Mouse (Mus musculus) C2C12 (cell line): ENCODE data around the gene Vmn1r234. TPM values are rescaled to one million over a fixed set of nuclear protein-coding genes. Genes with fewer than 3 reads are reported as not detected.
"Not testable (repeated sequence)": the region's sequence is repeated elsewhere in the genome, so short reads cannot be mapped to it uniquely, and the experiment has no call there.

Experiments
- H3K27me3 ChIP-seq: one replicate; pipeline ENCODE4 v1.6.1; 2011; ENCODE audit not compliant: control insufficient read depth, insufficient read depth, insufficient read length
- H3K36me3 ChIP-seq: one replicate; pipeline ENCODE4 v1.6.1; 2011; ENCODE audit not compliant: control insufficient read depth, insufficient read depth
- H3K4me3 ChIP-seq: one replicate; pipeline ENCODE4 v1.5.1; 2011; ENCODE audit warnings: mild to moderate bottlenecking, control low read depth; ENCODE audit not compliant: poor library complexity, insufficient read depth, severe bottlenecking
- H3K79me2 ChIP-seq: one replicate; pipeline ENCODE4 v1.6.1; 2011; ENCODE audit not compliant: control insufficient read depth, insufficient read depth
- H3K79me3 ChIP-seq: one replicate; pipeline ENCODE4 v1.6.1; 2011; ENCODE audit warnings: low read depth, control low read depth
- H3ac ChIP-seq: one replicate; pipeline ENCODE3; 2011; ENCODE audit warnings: low read depth; ENCODE audit not compliant: control insufficient read depth, insufficient read length
- CEBPB ChIP-seq: IDR thresholded peaks from one replicate; pipeline ENCODE4 v1.6.1; 2011; ENCODE audit warnings: low read depth, mild to moderate bottlenecking, control low read depth, moderate library complexity
- CTCF ChIP-seq: IDR thresholded peaks from one replicate; pipeline ENCODE4 v1.5.1; 2011; ENCODE audit not compliant: control insufficient read depth, insufficient read depth, insufficient read length
- FOSL1 ChIP-seq: IDR thresholded peaks from one replicate; pipeline ENCODE4 v1.8.0; 2011; ENCODE audit warnings: mild to moderate bottlenecking, low read length; ENCODE audit not compliant: poor library complexity, insufficient read depth, severe bottlenecking
- MAX ChIP-seq: IDR thresholded peaks from one replicate; pipeline ENCODE4 v1.6.1; 2011; ENCODE audit warnings: mild to moderate bottlenecking, control low read depth
- MYOD1 ChIP-seq: IDR thresholded peaks from one replicate; pipeline ENCODE4 v1.6.1; 2011; ENCODE audit warnings: low read depth; ENCODE audit not compliant: control insufficient read depth, insufficient read length
- MYOG ChIP-seq: IDR thresholded peaks from one replicate; pipeline ENCODE4 v1.6.1; 2011; ENCODE audit not compliant: control insufficient read depth, insufficient read length; ENCODE audit errors: extremely low read depth
- USF1 ChIP-seq: IDR thresholded peaks from one replicate; pipeline ENCODE4 v1.6.1; 2011; ENCODE audit warnings: low read depth, mild to moderate bottlenecking, control low read depth, moderate library complexity
- long read RNA-seq, 2 experiments: library from polyadenylated mRNA; unstranded; transcript quantifications; one replicate each; pipeline ENCODE4 v2.0.0; 2019 to 2020
- polyA plus RNA-seq: library from polyadenylated mRNA; unstranded; fragments of >200 nt; fragmentation: generic; extraction: Trizol; gene quantifications from one replicate; pipeline ENCODE4 v1.2.1, GENCODE M21; 2012; ENCODE audit warnings: missing spikeins

The Vmn1r234 gene
- not detected for polyA plus RNA-seq
- long read RNA-seq, experiment 1 = 0 reads
- long read RNA-seq, experiment 2 = 0 reads

DNA sequence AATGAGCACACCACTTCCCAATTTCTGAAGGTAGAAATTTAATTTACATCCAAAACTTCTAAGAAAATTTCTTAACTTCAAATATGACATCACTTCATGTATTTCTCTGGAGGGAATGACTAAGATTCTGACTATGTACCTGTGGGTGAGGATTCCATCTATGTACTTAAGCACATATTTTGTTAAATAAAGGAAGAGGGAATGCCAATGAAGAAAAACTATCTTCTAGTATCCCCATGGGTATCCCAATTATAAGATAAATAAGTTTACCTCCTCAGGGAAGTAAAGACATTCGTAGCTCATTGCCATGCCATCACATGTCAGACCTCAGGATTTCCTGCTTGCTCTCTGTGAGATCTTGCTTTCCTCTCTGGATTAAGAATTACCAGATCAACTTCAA lies at the start of gene Vmn1r234:
Vmn1r234 (plus strand) TSS at position 301 of the 400 bp plus-strand sequence.
- no peak within 1 kb of the TSS for H3K4me3 ChIP-seq
- H3K36me3 ChIP-seq = no peaks in the 10 kb centered on the region
- TF ChIP-seq FOSL1 (no peak), MYOD1 (no peak), CEBPB (no peak), USF1 (no peak), MYOG (no peak), CTCF (no peak), MAX (no peak)
- no peaks in the 10 kb centered on the region for H3K79me3 ChIP-seq
- no peaks in the 10 kb centered on the region for H3K79me2 ChIP-seq
- H3K27me3 ChIP-seq = no peaks in the 10 kb centered on the region
- no peak within 1 kb of the TSS for H3ac ChIP-seq

- H3K36me3 ChIP-seq, H3ac ChIP-seq, H3K79me3 ChIP-seq, H3K4me3 ChIP-seq, H3K79me2 ChIP-seq, H3K27me3 ChIP-seq: not testable (repeated sequence)
Measured at GRCm38 (mm10) chr17:21211081-21211480, 14.8 kb upstream of the Vmn1r234 start.

GRCm38 (mm10) chr17:21231654-21232053 lies 5.8 kb downstream of the Vmn1r234 start:
- Histone ChIP-seq H3K36me3 (no peaks in the 10 kb centered on the region), H3K79me2 (no peaks in the 10 kb centered on the region), H3ac (no peak overlapping the region), H3K4me3 (no peak overlapping the region), H3K27me3 (no peaks in the 10 kb centered on the region), H3K79me3 (no peaks in the 10 kb centered on the region)
- TF ChIP-seq CTCF (no peak), MYOD1 (no peak), MYOG (no peak), USF1 (no peak), FOSL1 (no peak), CEBPB (no peak), MAX (no peak)

DNA sequence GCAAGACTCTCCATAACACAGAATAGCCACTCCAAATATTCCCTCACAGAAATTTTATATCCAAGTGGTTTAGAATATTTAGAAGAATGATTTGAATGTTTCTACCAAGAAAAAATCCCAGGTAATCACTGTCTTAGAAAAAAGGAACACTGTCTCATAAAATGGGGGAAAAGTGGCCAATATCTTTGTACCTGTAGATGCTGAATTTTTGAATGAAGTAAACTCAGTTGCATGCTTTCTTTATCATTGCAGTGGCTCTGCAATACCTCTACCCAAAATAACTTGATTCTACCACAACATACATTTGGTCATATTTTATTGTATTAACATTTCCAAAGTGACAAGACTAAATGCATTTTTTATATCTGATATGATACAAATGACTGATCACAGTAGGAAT lies 30.2 kb downstream of the Vmn1r234 start, which contains the start of gene Vmn1r235:
Vmn1r235 (plus strand) TSS at position 301 of the 400 bp plus-strand sequence.
- Histone ChIP-seq H3K79me2 (no peaks in the 10 kb centered on the region), H3K27me3 (no peaks in the 10 kb centered on the region)
- no peak for TF ChIP-seq MAX
- no peak for TF ChIP-seq FOSL1
- no peak for TF ChIP-seq USF1
- no peak for TF ChIP-seq MYOG
- no peak for TF ChIP-seq CTCF
- no peak for TF ChIP-seq CEBPB
- TF ChIP-seq MYOD1 = no peak

DNA sequence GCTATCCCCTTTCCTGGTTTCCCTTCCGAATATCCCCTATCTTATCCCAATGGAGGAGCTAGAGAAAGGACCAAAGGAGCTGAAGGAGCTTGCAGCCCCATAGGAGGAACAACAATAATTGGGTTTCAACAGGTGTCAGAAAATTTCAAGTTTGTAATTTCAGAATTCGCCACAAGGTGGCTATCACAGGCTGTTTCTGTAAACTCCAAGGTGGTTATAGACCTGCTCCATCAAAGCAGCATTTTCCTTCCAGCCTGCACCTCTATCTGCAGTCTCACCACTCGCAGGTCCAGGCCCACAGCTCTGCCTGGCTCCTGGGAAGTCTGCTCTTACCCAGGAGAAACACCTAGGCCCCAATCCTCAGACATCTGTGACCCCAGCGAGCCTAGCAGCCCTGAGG lies 46.2 kb downstream of the Vmn1r234 start:
- H3K27me3 ChIP-seq = no peaks in the 10 kb centered on the region
- TF ChIP-seq CEBPB = no peak
- no peak for TF ChIP-seq USF1

More for the DNA sequence above, 30.2 kb downstream of the Vmn1r234 start, which contains the start of gene Vmn1r235:
- Histone ChIP-seq H3K4me3 (no peak within 1 kb of the TSS), H3K36me3 (no peaks in the 10 kb centered on the region), H3ac (no peak within 1 kb of the TSS), H3K79me3 (no peaks in the 10 kb centered on the region)

DNA sequence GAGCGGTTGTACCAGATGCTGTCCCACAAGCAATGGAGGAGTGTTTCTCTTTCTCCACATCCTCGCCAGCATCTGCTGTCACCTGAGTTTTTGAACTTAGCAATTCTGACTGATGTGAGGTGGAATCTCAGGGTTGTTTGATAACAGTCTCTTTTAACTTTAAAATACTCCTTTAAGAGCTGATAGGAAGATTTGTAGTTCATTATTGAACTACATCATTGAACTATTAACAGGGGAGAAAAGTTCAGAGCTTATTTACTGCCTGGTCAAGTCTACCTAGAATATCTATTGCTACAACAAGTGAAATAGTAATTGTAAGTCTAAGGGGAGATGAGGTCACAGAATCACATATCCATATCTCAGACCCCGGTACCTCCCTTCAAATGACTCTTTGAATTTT lies 56.8 kb downstream of the Vmn1r234 start, which contains the start of gene Vmn1r236:
Vmn1r236 (plus strand) TSS at position 301 of the 400 bp plus-strand sequence.
- Histone ChIP-seq H3K79me3 (no peaks in the 10 kb centered on the region), H3ac (no peak within 1 kb of the TSS), H3K27me3 (no peaks in the 10 kb centered on the region), H3K79me2 (no peaks in the 10 kb centered on the region), H3K36me3 (no peaks in the 10 kb centered on the region), H3K4me3 (no peak within 1 kb of the TSS)
- no peak for TF ChIP-seq MYOG
- TF ChIP-seq MAX = no peak
- TF ChIP-seq MYOD1 = no peak
- no peak for TF ChIP-seq CEBPB
- no peak for TF ChIP-seq USF1
- no peak for TF ChIP-seq FOSL1
- no peak for TF ChIP-seq CTCF

More for the DNA sequence above, 46.2 kb downstream of the Vmn1r234 start:
- Histone ChIP-seq H3K4me3 (no peak overlapping the region), H3ac (no peak overlapping the region), H3K79me3 (no peaks in the 10 kb centered on the region), H3K36me3 (no peaks in the 10 kb centered on the region), H3K79me2 (no peaks in the 10 kb centered on the region)
